Comparison of ENCODE assay signal across 13 mouse cellular contexts in genomic region chr11:120243531-120243820, GRCm38 (mm10). TPM values are rescaled to one million over a fixed set of nuclear protein-coding genes. Genes with fewer than 3 reads are reported as not detected.
DNase-seq lines count a peak whose midpoint lies in the region; ATAC-seq and TF ChIP-seq lines count a peak whose summit lies in the region.
"Had no signal": no experiment of that assay in that cellular context is flagged by ENCODE, and none has a peak within 500 bp of the region (broad histone marks: within the 10 kb centered on the region; RNA-seq: fewer than 3 reads in every experiment).

No protein-coding gene starts in this region.

- no peak for DNase-seq in heart, postnatal 25 days (ENCODE audit: low spot score)
- peak; percentile 61 for DNase-seq in forebrain, embryonic 11.5 days (ENCODE audit: low spot score)
- DNase-seq in right cerebral cortex, adult 18-20 months = no peak
- no peak for DNase-seq in ovary, adult 18-20 months (ENCODE audit: low spot score)
- DNase-seq in left cerebral cortex, postnatal 25 days (ENCODE audit: low spot score in 2 of 2) = no peak
- DNase-seq: cerebellum, adult 8-10 months; kidney, adult 2 months had no signal

- intact Hi-C loops in heart, postnatal 25 days (cut with DNase I) = no loop called here
- intact Hi-C loops in left cerebral cortex, postnatal 25 days (cut with DNase I) = no loop called here

- ATAC-seq in heart, embryonic 16.5 days (replicated peaks; ENCODE audit: extremely low read depth, insufficient read depth, low FRiP score) = no peak
- no peak for ATAC-seq in forebrain, embryonic 11.5 days (replicated peaks; ENCODE audit: low FRiP score)
- ATAC-seq in intestine, postnatal 0 days = no peak
- ATAC-seq in neural tube, embryonic 13.5 days (ENCODE audit: low read depth) = no peak; the same call in 1 of the 2 replicates
- ATAC-seq: activated CD4-positive, CD25-positive, alpha-beta regulatory T cell, adult 4 months; CD4-positive, CD25-positive, alpha-beta regulatory T cell, adult 4 months had no signal

- H3K27me3 ChIP-seq in heart, embryonic 16.5 days (ENCODE audit: control insufficient read depth, insufficient read depth, low read length) = no peaks in the 10 kb centered on the region
- no peaks in the 10 kb centered on the region for H3K27me3 ChIP-seq in forebrain, embryonic 11.5 days (ENCODE audit: control insufficient read depth, insufficient read depth, low read length)
- H3K27me3 ChIP-seq in intestine, postnatal 0 days (replicated peaks; ENCODE audit: control insufficient read depth, insufficient read depth, low read length) = no peaks in the 10 kb centered on the region
- H3K27me3 ChIP-seq in neural tube, embryonic 13.5 days = no peaks in the 10 kb centered on the region

- no peak overlapping the region for H3K27ac ChIP-seq in heart, embryonic 16.5 days (ENCODE audit: low read length)
- H3K27ac ChIP-seq in forebrain, embryonic 11.5 days (ENCODE audit: low read depth, low read length) = peak overlapping the region; percentile 5; the same call in 1 of the 2 replicates
- no peak overlapping the region for H3K27ac ChIP-seq in intestine, postnatal 0 days (ENCODE audit: low read depth, low read length)
- peak overlapping the region; percentile 100 for H3K27ac ChIP-seq in neural tube, embryonic 13.5 days (replicated peaks)

- no peaks in the 10 kb centered on the region for H3K36me3 ChIP-seq in heart, embryonic 16.5 days (ENCODE audit: control insufficient read depth, insufficient read depth)
- no peaks in the 10 kb centered on the region for H3K36me3 ChIP-seq in forebrain, embryonic 11.5 days (ENCODE audit: control insufficient read depth, insufficient read depth, low read length)
- no peaks in the 10 kb centered on the region for H3K36me3 ChIP-seq in intestine, postnatal 0 days (ENCODE audit: control insufficient read depth, insufficient read depth)
- H3K36me3 ChIP-seq in neural tube, embryonic 13.5 days = no peaks in the 10 kb centered on the region

- no peaks in the 10 kb centered on the region for H3K9me3 ChIP-seq in heart, embryonic 16.5 days (replicated peaks; ENCODE audit: control insufficient read depth, low read length)
- H3K9me3 ChIP-seq in forebrain, embryonic 11.5 days (ENCODE audit: control insufficient read depth, low read length) = no peaks in the 10 kb centered on the region
- no peaks in the 10 kb centered on the region for H3K9me3 ChIP-seq in intestine, postnatal 0 days (ENCODE audit: control insufficient read depth)
- no peaks in the 10 kb centered on the region for H3K9me3 ChIP-seq in neural tube, embryonic 13.5 days

- 73% methylated on average over 6 of the region's 6 CpGs for WGBS in heart, embryonic 16.5 days
- WGBS in forebrain, embryonic 11.5 days = 48% methylated on average over 6 of the region's 6 CpGs
- WGBS in intestine, postnatal 0 days = 56% methylated on average over 6 of the region's 6 CpGs
- WGBS in neural tube, embryonic 13.5 days = 7% methylated on average over 6 of the region's 6 CpGs

- peaks cover 62% of the 10 kb centered on the region for H3K4me1 ChIP-seq in heart, embryonic 16.5 days (ENCODE audit: control insufficient read depth, insufficient read depth, low read length)
- peaks cover 47% of the 10 kb centered on the region for H3K4me1 ChIP-seq in forebrain, embryonic 11.5 days (replicated peaks; ENCODE audit: control insufficient read depth, insufficient read depth, low read length)
- H3K4me1 ChIP-seq in intestine, postnatal 0 days (replicated peaks; ENCODE audit: control insufficient read depth, insufficient read depth, low read length) = peaks cover 21% of the 10 kb centered on the region
- peaks cover 97% of the 10 kb centered on the region for H3K4me1 ChIP-seq in neural tube, embryonic 13.5 days (replicated peaks)

- TF ChIP-seq CTCF in intestine, postnatal 0 days (IDR thresholded peaks at IDR 0.05; ENCODE audit: low read depth) = no peak

- no peak overlapping the region for H3K4me2 ChIP-seq in heart, embryonic 16.5 days (ENCODE audit: low read depth, low read length)
- peak overlapping the region; percentile 32 for H3K4me2 ChIP-seq in forebrain, embryonic 11.5 days (ENCODE audit: low read depth, low read length, severe bottlenecking)
- H3K4me2 ChIP-seq in intestine, postnatal 0 days (replicated peaks; ENCODE audit: low read depth) = 0 out of 2 replicates have a peak overlapping the region, but pooled peaks have one; percentile 1
- peak overlapping the region; percentile 99 for H3K4me2 ChIP-seq in neural tube, embryonic 13.5 days
- H3K4me2 ChIP-seq: liver, embryonic 11.5 days had no signal

- H3K9ac ChIP-seq in heart, embryonic 16.5 days (ENCODE audit: low read length) = peak overlapping the region; percentile 36; the same call in 1 of the 2 replicates
- H3K9ac ChIP-seq in forebrain, embryonic 11.5 days (ENCODE audit: low read length) = peak overlapping the region; percentile 30; the same call in 1 of the 2 replicates
- H3K9ac ChIP-seq in intestine, postnatal 0 days (ENCODE audit: low read depth, low read length) = peak overlapping the region; percentile 7; the same call in 1 of the 2 replicates
- H3K9ac ChIP-seq in neural tube, embryonic 13.5 days = peak overlapping the region; percentile 100

- no peak overlapping the region for H3K4me3 ChIP-seq in heart, embryonic 16.5 days (ENCODE audit: low read length)
- H3K4me3 ChIP-seq in forebrain, embryonic 11.5 days (ENCODE audit: low read depth, low read length) = peak overlapping the region; percentile 5; the same call in 1 of the 2 replicates
- H3K4me3 ChIP-seq in intestine, postnatal 0 days (ENCODE audit: low read depth, low read length) = no peak overlapping the region
- H3K4me3 ChIP-seq in neural tube, embryonic 13.5 days = peak overlapping the region; percentile 13

RNA-seq across cellular contexts. Expression of gene Bahcc1, which starts 10.7 kb away (rescaled TPM):
- 4.6 and 4.7 TPM in 2 replicates for polyA plus RNA-seq in heart, embryonic 16.5 days (2015; fragmentation: Nextera tagmentation; extraction: Ambion mirVana)
- 1 to 10 TPM; 7.8 to 8.3 TPM for total RNA-seq in heart, postnatal 25 days (2021)
- 25.2 and 30.3 TPM in 2 replicates for polyA plus RNA-seq in forebrain, embryonic 11.5 days (2014; fragmentation: Nextera tagmentation; extraction: Ambion mirVana)
- 3.1 and 4.2 TPM in 2 replicates for polyA plus RNA-seq in intestine, postnatal 0 days (2015; fragmentation: Nextera tagmentation; extraction: Ambion mirVana)
- polyA plus RNA-seq in neural tube, embryonic 13.5 days (2015; fragmentation: Nextera tagmentation; extraction: Ambion mirVana) = 13.6 and 15.3 TPM in 2 replicates
- 10 to 100 TPM; 16.3 to 21.9 TPM for total RNA-seq in left cerebral cortex, postnatal 25 days (2021)
- polyA plus RNA-seq: activated CD4-positive, CD25-positive, alpha-beta regulatory T cell, adult 4 months; CD4-positive, CD25-positive, alpha-beta regulatory T cell, adult 4 months had no signal

Comparison
In these comparisons a context has a peak if more than half of its experiments do, and no peak if none do; other contexts are left out.
1. H3K27ac ChIP-seq: peak in forebrain, embryonic 11.5 days (single experiment) and neural tube, embryonic 13.5 days (single experiment); none in heart, embryonic 16.5 days (single experiment) and intestine, postnatal 0 days (single experiment).
2. H3K4me3 ChIP-seq: peak in forebrain, embryonic 11.5 days (single experiment) and neural tube, embryonic 13.5 days (single experiment); none in heart, embryonic 16.5 days (single experiment) and intestine, postnatal 0 days (single experiment).
3. H3K9ac ChIP-seq: peak in every context shown above with its lines; median percentile 100 in neural tube, embryonic 13.5 days; 36 in heart, embryonic 16.5 days; 30 in forebrain, embryonic 11.5 days; 7 in intestine, postnatal 0 days.